Mouse (Mus musculus) cerebral cortex, adult 2 months (tissue): Measurements from ENCODE around the gene Gm3402.

Experiments used
- WGBS: fragments of 180-500 bp; shearing (Covaris S2); methylation state at CpG from one replicate; pipeline ENCODE4 v1.1.7; 2018; 5-methylcytosine and 5-hydroxymethylcytosine counted together

Gene Gm3402

DNA sequence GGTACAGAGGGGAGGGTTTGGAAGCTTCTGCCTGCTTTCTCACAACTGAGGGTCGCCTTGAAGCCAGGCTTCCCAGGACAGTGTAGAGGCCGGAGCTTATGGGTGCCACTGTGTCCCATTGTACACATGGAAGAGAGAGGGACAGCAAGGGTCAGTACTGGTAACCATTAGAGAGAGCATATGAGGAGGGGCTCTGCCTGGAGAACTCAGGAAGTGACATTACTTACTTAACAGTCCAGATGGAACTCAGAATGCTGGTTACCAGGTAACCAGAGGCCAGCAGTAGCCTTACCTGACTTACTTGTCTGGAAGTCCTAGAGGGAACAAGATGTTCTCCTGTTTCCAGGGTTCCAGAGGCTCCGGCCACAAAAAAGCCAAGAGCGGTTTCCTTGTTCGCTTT lies at the start of gene Gm3402:
Gm3402 (plus strand) TSS at position 301 of the 400 bp plus-strand sequence.
- WGBS: 100% methylated on average over 2 of the region's 5 CpGs

DNA sequence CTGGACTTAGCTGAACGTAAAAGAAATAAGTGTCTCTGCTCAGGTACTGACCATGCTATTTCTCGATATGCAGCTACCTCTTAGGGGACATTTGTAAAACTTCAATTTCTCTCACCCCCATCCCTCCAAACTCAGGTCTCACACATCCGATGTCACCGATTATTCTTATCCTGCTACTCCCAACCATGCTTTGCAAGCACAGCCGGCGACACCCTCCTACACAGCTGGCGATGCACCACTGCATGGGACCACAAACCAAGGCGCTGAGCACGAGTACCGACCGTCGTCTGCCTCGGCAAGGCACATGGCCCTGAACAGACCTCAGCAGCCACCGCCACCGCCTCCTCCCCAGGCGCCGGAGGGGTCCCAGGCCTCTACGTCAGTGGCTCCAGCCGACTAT lies 47.3 kb upstream of the Gm3402 start:
- 83% methylated on average over 19 of the region's 19 CpGs for WGBS

DNA sequence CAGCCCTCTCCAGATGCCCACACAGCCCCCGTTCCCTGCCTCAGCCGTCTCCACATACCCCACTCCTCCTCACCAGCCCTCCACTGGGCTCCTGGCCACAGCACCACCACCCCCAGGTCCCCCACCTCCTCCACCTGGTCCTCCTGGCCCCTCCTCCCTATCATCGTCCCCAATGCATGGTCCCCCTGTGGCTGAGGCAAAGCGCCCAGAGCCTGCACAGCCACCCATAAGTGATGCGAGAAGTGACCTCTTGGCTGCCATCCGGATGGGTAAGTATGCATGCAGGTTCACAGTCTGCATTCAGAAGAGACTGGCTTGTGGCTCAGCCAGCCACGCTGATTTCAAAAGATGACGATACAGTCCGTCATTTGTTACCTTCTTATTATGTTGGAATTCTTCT lies 45.6 kb upstream of the Gm3402 start:
- 71% methylated on average over 9 of the region's 9 CpGs for WGBS

DNA sequence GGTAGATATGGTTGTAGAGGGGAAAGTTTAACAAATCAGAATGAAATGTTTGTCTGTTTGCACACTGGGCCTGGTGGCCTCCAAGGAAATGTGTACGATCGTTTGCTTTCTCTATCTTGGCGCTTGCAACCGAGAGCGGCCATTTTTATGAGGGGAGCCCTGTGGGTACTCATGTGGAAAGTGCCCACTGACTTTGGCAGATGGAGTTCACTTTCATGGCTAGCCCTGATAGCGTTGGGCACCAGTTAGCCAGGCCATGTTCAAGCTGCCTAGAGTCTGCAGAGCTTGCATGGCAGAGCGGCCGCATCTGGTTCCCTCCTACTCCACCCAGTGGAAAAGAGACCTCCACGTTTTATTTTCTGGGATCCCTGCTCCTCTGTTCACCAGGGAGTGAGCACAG lies 43.1 kb upstream of the Gm3402 start:
- WGBS: 84% methylated on average over 9 of the region's 9 CpGs

DNA sequence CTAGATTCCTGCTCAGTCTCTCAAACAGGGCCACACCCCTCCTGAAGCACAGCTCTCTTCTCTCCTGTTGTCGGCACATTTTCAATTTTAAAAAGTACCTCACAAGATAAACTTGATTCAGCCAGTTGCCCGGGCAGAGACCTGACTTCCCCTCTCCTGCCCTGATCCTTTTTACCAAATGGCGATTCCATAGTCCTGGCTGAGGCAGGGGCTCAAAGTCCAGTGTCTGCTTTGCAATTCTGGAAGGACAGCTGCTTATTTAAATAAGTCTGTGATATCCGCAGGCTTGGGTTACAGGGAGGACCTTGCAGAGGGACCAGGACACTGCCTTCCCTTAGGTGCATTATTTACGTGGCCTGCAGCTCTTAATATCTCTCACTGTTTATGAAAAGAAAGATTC lies 42.6 kb upstream of the Gm3402 start:
- WGBS: 78% methylated on average over 5 of the region's 5 CpGs

DNA sequence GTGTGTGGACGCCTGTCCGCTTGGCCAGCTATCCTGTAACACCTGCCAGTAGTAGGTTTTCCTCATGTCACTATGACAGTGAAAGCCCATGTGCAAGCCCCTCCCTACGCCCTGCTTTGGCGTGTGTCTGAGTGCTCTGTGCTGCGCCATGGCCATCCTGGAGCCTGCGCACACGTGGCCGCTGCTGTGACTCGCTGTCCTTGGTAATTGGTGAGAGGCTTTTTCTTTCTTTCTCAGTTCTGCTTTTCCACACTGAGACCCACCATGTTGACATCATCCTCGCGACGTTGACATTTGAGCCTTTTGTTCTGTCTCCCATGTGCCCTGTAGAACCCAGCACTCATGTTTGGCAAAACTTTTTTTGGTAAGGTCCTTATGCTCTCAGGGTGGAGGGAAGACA lies 42.1 kb upstream of the Gm3402 start:
- WGBS: 61% methylated on average over 12 of the region's 12 CpGs

DNA sequence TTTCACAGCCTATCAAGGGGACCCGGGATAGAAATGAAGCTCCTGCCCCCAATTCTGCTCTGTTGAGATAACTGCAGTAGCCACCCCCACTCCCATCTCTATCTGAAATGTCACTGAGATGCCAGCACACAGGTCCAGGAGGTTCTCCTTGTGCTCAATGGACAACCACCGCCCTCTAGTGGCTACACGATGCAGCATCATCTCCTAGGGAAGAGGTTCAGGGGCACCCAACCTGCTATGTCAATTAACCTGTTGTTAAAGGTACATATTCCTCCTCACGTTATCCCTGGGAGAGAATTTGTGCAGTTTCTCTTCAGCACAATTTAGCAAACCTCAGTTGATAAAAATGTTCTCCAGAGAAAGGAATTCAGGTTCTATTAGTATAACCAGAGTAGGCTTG lies 34.4 kb upstream of the Gm3402 start:
- 10% methylated on average over 4 of the region's 4 CpGs for WGBS

DNA sequence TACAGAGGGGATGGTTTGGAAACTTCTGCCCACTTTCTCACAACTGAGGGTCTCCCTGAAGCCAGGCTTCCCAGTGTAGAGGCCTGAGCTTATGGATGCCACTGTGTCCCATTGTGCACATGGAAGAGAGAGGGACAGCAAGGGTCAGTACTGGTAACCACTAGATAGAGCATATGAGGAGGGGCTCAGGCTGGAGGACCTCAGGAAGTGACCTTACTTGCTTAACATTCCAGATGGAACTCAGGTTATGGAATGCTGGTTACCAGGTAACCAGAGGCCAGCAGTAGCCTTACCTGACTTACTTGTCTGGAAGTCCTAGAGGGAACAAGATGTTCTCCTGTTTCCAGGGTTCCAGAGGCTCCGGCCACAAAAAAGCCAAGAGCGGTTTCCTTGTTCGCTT lies 32.3 kb upstream of the Gm3402 start, which contains the start of gene Gm6408:
Gm6408 (plus strand) TSS at position 301 of the 400 bp plus-strand sequence.
- WGBS: 89% methylated on average over 3 of the region's 3 CpGs

DNA sequence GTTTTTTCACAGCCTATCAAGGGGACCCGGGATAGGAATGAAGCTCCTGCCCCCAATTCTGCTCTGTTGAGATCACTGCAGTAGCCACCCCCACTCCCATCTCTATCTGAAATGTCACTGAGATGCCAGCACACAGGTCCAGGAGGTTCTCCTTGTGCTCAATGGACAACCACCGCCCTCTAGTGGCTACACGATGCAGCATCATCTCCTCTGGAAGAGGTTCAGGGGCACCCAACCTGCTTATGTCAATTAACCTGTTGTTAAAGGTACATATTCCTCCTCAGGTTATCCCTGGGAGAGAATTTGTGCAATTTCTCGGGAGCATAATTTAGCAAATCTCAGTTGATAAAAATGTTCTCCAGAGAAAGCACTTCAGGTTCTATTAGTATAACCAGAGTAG lies 25.0 kb upstream of the Gm3402 start:
- WGBS: 8% methylated on average over 3 of the region's 4 CpGs

DNA sequence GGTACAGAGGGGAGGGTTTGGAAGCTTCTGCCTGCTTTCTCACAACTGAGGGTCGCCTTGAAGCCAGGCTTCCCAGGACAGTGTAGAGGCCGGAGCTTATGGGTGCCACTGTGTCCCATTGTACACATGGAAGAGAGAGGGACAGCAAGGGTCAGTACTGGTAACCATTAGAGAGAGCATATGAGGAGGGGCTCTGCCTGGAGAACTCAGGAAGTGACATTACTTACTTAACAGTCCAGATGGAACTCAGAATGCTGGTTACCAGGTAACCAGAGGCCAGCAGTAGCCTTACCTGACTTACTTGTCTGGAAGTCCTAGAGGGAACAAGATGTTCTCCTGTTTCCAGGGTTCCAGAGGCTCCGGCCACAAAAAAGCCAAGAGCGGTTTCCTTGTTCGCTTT lies 22.9 kb upstream of the Gm3402 start, which contains the start of gene Gm6370:
Gm6370 (plus strand) TSS at position 301 of the 400 bp plus-strand sequence.
- no CpG with 5 or more reads among the region's 5 CpGs for WGBS

DNA sequence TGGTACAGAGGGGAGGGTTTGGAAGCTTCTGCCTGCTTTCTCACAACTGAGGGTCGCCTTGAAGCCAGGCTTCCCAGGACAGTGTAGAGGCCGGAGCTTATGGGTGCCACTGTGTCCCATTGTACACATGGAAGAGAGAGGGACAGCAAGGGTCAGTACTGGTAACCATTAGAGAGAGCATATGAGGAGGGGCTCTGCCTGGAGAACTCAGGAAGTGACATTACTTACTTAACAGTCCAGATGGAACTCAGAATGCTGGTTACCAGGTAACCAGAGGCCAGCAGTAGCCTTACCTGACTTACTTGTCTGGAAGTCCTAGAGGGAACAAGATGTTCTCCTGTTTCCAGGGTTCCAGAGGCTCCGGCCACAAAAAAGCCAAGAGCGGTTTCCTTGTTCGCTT lies 11.8 kb upstream of the Gm3402 start, which contains the start of gene 4930449I24Rik:
4930449I24Rik (plus strand) TSS at position 301 of the 400 bp plus-strand sequence.
- no CpG with 5 or more reads among the region's 5 CpGs for WGBS

DNA sequence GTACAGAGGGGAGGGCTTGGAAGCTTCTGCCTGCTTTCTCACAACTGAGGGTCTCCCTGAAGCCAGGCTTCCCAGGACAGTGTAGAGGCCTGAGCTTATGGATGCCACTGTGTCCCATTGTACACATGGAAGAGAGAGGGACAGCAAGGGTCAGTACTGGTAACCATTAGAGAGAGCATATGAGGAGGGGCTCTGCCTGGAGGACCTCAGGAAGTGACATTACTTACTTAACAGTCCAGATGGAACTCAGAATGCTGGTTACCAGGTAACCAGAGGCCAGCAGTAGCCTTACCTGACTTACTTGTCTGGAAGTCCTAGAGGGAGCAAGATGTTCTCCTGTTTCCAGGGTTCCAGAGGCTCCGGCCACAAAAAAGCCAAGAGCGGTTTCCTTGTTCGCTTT lies 11.6 kb downstream of the Gm3402 start, which contains the start of gene Gm3404:
Gm3404 (plus strand) TSS at position 301 of the 400 bp plus-strand sequence.
- WGBS: 98% methylated on average over 3 of the region's 3 CpGs

DNA sequence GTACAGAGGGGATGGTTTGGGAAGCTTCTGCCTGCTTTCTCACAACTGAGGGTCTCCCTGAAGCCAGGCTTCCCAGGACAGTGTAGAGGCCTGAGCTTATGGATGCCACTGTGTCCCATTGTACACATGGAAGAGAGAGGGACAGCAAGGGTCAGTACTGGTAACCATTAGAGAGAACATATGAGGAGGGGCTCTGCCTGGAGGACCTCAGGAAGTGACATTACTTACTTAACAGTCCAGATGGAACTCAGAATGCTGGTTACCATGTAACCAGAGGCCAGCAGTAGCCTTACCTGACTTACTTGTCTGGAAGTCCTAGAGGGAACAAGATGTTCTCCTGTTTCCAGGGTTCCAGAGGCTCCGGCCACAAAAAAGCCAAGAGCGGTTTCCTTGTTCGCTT lies 23.4 kb downstream of the Gm3402 start, which contains the start of gene Gm3409:
Gm3409 (plus strand) TSS at position 301 of the 400 bp plus-strand sequence.
- WGBS: 93% methylated on average over 3 of the region's 3 CpGs

DNA sequence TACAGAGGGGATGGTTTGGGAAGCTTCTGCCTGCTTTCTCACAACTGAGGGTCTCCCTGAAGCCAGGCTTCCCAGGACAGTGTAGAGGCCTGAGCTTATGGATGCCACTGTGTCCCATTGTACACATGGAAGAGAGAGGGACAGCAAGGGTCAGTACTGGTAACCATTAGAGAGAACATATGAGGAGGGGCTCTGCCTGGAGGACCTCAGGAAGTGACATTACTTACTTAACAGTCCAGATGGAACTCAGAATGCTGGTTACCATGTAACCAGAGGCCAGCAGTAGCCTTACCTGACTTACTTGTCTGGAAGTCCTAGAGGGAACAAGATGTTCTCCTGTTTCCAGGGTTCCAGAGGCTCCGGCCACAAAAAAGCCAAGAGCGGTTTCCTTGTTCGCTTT lies 41.9 kb downstream of the Gm3402 start, which contains the start of gene Gm3415:
Gm3415 (plus strand) TSS at position 301 of the 400 bp plus-strand sequence.
- no CpG with 5 or more reads among the region's 3 CpGs for WGBS

DNA sequence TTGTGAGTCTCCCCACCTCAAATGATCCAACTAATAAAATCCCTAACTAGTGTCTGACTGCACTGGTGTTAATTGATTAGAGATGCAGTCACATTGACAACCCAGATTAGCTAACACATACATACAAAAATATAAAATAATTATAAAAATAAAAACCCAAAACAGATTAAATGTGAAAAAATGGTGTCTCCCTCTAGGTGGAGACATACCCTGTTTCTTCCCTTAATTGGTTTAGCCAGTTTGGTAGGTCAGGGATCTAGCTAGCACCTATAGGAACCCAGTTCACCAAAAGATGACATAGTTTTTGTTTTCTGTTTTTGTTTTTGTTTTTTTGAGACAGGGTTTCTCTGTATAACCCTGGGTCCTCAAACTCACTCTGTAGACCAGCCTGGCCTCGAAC lies 50.3 kb downstream of the Gm3402 start:
- WGBS: 81% methylated on average over 1 of the region's 1 CpGs
